Mouse (Mus musculus): ENCODE measurements around the gene Opcml. TPM values are rescaled to one million over a fixed set of nuclear protein-coding genes. Genes with fewer than 3 reads are reported as not detected.

The Opcml gene
- total RNA-seq, 1 experiment from 2014 or later: 0.12 TPM

GRCm38 (mm10) chr9:28208696-28209095 is 418.1 kb downstream of the Opcml start:
- no peak for ATAC-seq (ENCODE audit: extremely low read depth, insufficient number of reproducible peaks, low FRiP score, poor library complexity, severe bottlenecking)

GRCm38 (mm10) chr9:28211877-28212276 is 421.3 kb downstream of the Opcml start:
- no peak for ATAC-seq (ENCODE audit: extremely low read depth, insufficient number of reproducible peaks, low FRiP score, poor library complexity, severe bottlenecking)

DNA sequence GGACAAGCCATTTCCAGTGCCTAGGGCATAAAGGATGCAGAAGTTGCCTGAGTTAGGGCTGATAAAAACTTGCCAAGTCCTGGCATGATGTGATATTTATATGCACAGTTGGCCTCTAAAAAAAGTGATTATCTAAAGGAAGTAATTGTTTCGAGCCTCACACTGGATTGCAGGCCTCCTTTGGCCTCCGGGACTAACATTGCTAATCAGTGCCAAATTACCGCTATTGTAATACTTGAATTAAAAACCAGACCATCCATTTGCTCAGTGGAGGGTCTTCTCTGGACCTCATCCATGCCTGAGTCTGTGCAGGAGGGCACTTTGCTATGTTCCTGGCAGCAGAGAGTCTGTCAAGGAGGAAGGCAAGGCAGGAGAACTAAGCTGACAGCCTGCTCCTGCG is 423.3 kb downstream of the Opcml start:
- no peak for ATAC-seq (ENCODE audit: extremely low read depth, insufficient number of reproducible peaks, low FRiP score, poor library complexity, severe bottlenecking)

- ATAC-seq (ENCODE audit: extremely low read depth, insufficient number of reproducible peaks, low FRiP score, poor library complexity, severe bottlenecking): no peak
These were observed 427.6 kb downstream of the Opcml start for GRCm38 (mm10) chr9:28218026-28218646.

GRCm38 (mm10) chr9:28222726-28223125 is 432.2 kb downstream of the Opcml start:
- ATAC-seq (ENCODE audit: extremely low read depth, insufficient number of reproducible peaks, low FRiP score, poor library complexity, severe bottlenecking): no peak

DNA sequence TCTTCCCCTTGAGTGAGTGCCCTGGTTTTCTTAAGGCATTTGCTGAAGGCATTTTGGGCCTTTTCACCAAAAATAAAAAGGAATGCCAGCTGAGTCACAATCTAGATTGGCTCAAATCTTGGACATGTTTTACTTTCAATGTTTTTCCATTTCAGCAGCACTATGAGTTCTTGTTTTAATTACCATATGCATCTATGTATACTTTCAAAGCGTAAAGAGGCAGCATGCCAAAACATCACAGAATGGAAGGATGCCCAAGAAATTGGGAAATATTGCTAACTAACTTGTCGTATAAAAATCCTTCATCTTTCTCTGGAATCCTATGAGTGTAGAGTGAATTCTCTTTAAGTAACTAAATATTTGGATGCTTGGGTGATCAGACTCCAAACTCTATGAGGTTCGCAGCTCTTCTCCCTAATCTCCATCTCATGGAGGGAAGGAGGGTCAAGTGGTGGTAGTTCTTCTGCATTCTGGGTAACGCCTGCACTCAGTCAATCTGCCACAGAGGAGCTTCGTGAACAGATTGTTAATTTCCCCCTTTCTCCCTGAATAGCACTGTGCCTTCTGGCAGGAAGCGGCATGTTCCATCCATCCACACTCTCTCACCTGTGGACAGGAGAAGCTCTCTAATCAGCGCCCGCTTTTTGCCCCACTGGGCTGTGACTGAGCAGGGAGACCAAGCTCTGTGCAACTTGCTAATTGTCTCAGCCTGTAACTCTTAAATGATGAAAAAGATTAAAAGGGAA is 435.4 kb downstream of the Opcml start:
- no peak for ATAC-seq (ENCODE audit: extremely low read depth, insufficient number of reproducible peaks, low FRiP score, poor library complexity, severe bottlenecking)

- no peak for ATAC-seq (ENCODE audit: extremely low read depth, insufficient number of reproducible peaks, low FRiP score, poor library complexity, severe bottlenecking)
These were observed 436.0 kb downstream of the Opcml start for GRCm38 (mm10) chr9:28226570-28226951.

- ATAC-seq (ENCODE audit: extremely low read depth, insufficient number of reproducible peaks, low FRiP score, poor library complexity, severe bottlenecking): no peak
These were observed 447.9 kb downstream of the Opcml start for GRCm38 (mm10) chr9:28238450-28238849.

DNA sequence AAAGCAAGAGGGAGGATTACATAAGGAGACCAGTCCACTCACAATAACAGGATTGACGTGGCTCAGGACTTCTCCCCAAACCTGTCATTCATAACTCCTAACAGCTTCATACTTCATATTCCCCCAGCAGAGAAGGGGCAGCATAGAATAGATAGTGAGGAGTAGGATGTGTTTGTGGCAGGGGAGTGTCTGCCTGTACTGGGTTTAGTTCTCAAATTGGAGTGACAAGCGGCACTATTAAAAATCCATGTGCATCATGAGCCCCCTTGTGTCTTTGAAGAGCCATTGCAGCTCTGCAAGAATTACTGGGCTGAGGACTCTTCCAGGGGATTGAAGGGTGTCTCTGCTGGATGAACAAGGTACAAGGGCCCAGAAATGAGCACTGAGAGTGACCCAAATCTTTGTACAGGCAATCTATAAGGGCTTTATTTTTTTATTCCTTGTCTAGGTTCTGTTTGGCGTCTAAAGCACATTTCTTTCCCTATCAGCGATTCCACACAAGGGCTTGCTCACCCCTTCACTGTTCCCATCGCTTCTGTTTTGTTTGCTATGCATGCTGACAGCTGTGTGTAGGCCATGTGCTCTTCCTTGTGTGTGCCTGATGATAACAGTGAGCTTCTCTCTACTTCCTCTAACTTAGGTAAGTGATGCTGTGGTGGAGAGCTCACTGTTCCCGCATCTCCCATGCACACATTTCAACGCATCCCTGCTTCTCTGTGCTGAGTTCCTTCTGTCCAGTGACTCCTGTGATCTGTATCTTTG is 457.3 kb downstream of the Opcml start:
- ATAC-seq (ENCODE audit: extremely low read depth, insufficient number of reproducible peaks, low FRiP score, poor library complexity, severe bottlenecking): no peak

- no peak for ATAC-seq (ENCODE audit: extremely low read depth, insufficient number of reproducible peaks, low FRiP score, poor library complexity, severe bottlenecking)
These were observed 460.8 kb downstream of the Opcml start for GRCm38 (mm10) chr9:28251341-28251740.

DNA sequence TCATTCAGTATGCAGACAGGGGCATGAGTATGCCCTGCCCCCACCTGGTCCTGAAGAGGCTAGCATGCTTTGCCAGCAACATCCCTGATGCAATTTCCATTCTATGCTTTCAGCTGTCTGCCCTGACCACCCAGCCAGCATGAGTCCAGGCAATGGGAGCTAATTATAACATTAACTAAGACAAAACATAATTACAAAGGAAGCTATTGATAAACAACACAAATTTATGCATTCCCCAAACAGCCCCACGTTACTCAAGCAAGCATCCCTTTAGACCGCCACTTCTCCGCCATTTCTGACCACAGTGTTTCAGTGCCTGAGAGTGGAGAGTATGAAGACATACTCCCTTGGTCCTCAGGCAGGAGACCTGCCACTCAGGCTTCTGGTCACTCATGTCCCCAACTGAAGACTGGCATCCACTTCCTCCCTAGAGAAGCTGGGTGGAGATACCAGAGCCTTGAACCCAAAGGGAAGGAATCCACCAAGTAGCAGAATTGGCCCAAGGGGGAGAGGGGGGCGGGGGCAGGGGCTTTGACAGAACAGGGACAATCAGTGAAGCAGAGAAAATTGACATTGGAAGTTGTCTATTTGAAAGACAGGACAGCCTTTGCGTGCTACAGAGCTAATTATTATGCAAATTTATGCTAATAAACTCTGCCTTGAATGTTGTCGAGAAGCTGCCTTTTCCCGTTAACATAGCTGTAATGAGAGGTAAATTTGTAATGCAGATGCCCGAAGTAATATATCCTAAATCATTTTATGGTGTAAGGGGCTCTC is 464.7 kb downstream of the Opcml start:
- ATAC-seq (ENCODE audit: extremely low read depth, insufficient number of reproducible peaks, low FRiP score, poor library complexity, severe bottlenecking): no peak

DNA sequence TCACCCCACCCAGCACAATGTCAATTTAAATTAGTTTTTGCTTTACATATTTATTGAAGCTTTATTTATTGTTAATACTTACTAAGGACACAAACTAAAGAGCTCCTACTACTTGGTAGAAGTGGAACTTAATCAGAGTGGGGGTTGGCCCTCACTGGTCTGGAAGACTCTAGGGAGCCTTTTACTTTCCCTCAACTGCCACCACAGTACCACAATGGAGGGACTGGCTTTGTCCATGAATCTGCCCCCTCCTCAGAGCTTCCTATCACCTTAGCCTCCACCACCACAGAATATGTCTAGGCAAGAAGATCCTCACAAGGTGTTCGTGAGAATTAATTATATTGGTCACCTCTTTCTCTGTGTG is 465.3 kb downstream of the Opcml start:
- no peak for ATAC-seq (ENCODE audit: extremely low read depth, insufficient number of reproducible peaks, low FRiP score, poor library complexity, severe bottlenecking)

DNA sequence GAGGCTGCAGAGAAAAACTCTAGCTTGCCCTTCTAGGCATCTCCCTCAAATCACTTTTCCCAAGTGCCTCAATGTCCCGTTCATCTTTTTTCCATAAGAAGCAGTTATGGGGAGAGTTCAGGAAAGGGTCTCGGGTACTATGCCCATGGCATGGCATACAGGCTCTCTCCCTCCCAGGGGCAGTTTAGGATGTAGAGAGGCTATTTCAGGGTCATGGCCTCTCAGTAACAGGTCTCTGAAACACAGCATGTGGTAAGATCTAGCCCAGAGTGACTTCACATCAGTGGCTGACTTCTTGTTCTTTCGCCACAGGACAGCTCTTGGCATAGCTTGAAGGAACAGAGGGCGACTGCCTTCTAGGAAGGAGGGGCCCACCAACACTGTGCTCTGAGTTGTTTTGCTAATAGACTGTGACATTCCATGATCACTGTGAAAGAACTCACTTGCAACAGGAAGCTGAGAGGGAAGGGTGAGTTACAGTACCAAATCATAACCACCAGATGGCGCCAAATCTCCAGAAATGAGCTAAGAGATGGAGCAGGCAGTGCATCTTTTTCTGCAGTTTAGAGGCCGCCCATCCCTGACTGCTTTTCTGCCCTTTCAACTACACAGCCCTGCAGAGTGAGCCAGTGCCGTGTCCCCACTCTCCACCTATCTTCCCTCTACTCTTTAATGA is 470.6 kb downstream of the Opcml start:
- ATAC-seq (ENCODE audit: extremely low read depth, insufficient number of reproducible peaks, low FRiP score, poor library complexity, severe bottlenecking): peak; percentile 16; the same call in 1 of the 2 replicates

DNA sequence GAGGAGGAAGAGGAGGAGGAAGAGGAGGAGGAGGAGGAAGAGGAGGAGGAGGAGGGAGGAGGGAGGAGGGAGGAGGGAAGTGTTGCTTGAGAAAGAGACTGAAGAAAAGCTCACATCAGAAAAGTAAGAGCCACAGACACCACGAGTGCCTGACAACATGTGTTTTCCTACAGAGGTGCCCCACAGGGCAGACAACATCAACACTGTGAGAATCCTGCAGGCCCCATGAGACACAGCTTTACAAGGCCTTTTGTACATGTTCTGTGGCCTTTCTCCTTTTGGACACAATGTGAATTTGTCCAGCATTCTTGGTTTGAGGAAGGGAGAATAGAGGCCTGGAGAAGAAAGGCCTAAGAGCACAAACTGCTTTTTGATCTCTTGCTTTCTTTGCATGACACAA is 471.4 kb downstream of the Opcml start:
- ATAC-seq (ENCODE audit: extremely low read depth, insufficient number of reproducible peaks, low FRiP score, poor library complexity, severe bottlenecking): no peak

DNA sequence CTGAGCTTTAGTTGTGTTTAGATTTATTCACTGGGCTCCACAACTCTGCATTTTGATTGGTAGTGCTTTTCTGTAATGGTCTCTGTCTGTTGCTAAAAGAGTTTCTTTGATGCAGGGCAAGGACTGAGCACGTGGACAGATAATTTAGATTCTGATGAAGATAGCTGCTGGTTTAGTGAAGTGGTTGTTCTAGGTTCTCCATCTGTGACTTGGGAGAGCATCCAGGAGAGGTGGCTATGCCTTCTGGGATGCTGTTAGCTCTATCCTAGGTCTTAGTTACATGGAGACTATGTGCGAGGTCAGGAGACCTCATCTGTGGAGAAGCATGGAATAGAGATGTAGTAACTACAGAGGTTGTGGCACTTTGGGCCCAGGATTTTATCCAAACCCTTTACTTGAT is 472.3 kb downstream of the Opcml start:
- ATAC-seq (ENCODE audit: extremely low read depth, insufficient number of reproducible peaks, low FRiP score, poor library complexity, severe bottlenecking): no peak

DNA sequence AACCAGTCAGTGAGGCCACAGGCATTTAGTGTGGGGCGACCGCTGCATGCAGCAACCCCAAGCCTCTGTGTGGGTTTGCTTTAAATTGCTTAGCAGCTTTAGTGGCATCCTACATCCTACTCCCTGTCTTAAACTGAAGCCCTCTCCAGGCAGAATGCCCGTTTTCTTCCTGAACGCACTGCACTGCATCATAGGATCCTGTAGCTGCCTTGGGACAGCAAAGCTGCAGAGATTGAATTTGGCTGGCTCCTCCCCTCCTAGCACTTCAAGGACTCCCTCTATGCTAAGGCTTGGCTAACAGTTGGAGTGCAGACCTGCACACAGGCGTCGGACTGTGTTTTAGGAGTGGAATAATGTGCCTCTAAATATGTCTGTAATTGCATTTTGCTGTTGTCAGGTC is 474.2 kb downstream of the Opcml start:
- ATAC-seq (ENCODE audit: extremely low read depth, insufficient number of reproducible peaks, low FRiP score, poor library complexity, severe bottlenecking): no peak

- ATAC-seq (ENCODE audit: extremely low read depth, insufficient number of reproducible peaks, low FRiP score, poor library complexity, severe bottlenecking): no peak
These were observed 483.2 kb downstream of the Opcml start for GRCm38 (mm10) chr9:28273816-28274215.

DNA sequence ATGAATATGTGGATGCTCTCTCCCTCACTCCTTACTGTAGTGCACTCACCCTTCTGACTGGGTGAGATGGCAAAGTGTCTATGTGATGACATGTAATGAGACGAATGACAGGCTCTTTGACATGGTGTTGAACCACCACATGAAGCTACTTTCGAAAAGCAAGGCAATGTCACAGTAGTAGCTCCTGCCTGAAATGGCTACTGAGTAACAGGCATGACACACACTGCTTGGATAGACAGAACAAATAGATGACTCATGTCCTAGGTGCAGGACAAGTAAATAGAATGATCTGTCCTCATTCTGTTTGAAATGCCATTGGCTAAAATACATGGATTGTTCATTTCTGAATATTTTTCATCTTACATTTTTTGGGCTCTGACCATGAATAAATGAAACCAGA is 488.0 kb downstream of the Opcml start:
- no peak for ATAC-seq (ENCODE audit: extremely low read depth, insufficient number of reproducible peaks, low FRiP score, poor library complexity, severe bottlenecking)

DNA sequence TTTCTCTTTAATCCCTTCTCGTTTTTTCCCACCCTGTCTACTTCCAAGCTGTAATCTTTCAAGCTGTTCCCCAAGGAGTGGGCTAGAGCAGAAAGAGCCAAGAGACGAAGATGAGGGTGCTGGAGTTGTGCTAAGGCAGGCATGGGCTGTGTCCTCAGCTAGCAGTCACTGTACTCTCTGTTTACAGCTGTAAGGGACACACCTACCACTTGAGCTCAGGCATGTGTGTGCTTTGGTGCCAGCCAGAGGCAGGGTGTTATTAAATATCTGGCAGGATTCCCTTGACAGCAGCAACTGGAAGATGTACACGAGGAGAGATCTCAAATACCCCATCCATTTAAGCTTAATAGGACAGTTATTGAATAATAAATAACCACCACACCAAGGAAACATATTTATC is 490.4 kb downstream of the Opcml start:
- no peak for ATAC-seq (ENCODE audit: extremely low read depth, insufficient number of reproducible peaks, low FRiP score, poor library complexity, severe bottlenecking)
